Mouse (Mus musculus) mesoderm, embryonic 11.5 days (tissue): ENCODE data around the gene Aacs.

Experiments
- DNase-seq: peaks from one replicate; pipeline ENCODE4 v3.0.0-alpha.2; 2012; ENCODE audit warnings: low read depth, low spot score

Gene Aacs

DNA sequence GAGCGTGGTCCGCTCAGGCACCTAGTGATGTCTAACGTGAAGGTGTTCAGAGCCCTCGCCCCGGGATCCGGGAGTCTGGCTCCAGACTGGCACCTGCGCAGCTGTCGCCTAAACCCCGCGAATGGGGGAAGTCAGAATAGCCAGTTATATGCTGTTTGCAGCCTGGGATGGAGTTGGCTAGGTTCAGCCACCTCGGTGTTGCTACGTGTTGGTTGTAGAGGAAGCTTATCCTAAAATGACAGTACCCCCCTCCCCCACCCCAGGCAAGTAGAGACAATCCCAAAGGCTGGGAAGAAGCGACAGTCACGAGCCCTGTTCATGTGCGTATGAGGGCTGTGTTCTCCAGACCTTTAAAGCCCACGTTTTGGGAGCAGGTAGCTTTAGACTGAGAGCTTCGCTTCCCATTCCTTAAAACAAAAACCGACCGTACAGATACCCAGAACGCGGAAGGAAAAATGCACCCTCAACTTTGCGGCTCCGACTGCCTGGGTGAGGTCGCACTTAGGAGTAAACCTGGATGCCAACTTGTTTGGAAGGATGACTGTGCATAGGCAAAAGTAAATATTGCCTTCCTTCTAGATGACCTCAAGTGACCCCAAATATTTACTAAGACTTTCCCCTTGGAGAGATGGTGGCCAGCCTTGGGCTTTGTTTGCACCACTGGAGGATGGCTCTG is 57.7 kb downstream of the Aacs start:
- no peak for DNase-seq

DNA sequence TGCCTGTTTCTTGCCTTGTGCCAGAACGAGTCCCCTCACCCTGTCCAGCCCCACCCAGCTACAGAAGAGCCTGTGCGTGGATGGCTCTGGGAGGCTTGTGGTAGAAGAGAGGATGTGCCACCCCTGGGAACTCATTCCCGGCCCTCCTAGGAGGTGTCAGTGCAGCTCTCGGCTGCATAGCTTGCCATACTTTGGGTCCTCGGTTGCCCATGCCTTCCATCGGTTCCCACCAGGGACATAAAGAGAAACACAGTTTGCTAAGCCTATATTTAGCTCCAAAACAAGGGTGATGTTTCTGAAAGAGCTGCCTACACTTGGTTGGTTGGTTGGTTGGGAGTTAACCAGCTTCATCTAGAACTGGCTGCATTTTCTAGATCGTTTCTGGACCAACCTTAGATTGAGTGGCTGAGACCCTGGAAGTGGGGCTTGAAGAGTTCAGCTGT is 58.6 kb downstream of the Aacs start:
- DNase-seq, result no peak

DNA sequence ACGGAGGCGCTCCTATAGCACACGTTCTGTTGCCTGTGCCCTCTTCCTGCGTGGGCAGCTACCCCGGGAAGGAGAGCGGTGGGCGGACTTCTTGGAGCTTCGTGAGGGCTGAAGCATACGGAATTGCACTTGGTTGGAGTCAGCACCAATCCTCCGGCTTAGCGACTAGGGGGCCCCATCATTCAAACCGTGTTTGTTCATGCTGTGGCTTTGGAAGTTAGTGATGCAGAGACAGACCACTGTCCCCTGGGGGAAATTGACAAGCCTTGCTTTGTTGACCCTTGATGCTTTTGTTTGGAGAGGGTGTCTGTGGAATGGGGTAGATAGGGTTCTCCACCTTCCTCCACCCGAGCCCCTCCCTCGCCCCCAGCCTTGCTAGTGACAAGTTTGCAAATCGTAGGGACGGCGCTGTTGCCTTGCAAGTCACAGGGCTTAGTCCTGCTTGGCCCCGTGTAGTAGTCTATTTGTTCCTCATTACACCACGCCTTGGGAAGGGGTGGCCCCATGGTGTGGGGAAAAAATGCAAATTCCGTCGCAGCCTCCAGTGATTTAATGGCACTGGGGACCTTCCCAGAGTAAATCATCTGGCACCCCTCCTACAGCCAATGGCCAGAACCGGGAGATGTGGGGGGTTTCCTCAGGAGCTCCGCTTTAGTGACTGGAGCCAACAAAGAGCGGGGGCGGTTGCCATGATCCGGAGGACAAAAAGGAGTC is 59.2 kb downstream of the Aacs start:
- peak; percentile 66 for DNase-seq

DNA sequence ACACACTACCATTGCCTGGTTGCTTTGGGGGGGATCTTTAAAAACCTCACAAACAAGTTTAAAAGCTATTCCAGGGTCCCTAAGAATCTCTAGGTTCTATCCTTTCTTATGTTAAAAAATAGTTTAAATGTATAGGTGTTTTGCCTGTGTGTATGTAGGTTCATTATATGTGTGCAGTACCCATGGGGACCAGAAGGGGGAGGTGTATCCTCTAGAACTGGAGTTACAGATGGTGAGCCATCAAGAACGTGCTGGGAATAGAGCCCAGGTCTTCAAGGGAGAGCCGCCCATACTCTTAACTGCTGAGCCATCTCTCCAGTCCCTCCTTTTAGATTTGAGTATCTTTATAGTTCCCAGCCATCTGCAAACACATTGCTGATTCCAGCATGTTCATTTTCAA is 69.5 kb downstream of the Aacs start:
- DNase-seq, result no peak

DNA sequence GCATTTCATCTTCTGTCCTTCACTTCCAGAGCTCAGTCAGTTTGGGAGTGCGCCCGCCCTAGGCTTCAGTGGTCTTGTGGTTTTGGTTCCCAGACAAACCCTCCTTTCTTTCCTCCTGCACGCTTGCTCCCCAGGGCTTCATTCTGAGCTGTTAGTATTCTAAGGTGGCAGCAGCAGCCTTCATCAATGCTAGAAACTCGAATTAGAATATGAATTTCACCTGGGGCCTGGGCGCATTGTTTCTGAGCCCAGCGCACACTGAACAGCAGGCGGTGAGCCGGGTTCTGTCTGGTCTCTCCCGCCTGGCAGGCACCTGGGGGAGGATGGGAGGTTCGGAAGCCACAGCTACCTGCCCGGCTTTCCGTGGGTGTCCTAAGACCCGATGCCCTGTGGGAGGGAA is 70.7 kb downstream of the Aacs start:
- DNase-seq, result no peak

DNA sequence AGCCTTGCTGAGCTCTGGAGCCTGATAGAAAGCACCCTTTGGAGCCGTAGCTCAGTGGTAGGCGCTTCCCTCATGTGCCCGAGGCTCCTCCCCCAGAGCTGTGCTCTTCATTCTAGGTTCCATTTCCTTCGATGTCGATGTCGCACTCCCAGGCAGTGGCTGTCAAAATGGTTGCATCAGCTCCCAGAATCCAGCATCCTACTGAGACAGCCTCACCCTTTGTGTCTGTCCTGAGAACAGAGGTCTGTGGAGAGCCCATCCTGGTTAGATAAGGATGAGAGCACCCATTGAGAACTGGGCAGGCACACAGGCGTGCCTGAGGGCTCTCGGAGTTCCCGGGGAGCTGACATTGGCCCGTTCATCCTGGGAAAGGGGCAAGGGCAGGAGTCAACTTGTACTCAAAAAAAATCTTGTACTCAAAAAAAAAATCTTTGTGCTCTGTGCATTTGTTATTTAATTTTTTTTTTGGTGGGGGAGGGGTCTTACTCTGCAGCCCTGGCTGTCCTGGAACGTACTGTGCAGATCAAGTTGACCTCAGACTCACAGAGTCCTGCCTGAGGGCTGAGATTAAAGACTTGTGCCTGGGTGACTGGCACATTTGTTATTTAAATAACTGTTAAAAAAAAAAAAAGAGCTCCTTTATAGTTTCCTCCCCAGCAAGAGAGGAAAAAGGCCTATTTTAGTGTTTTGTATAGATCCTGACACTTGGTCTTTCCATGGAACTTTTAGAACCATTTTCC is 74.3 kb downstream of the Aacs start:
- DNase-seq, result no peak

DNA sequence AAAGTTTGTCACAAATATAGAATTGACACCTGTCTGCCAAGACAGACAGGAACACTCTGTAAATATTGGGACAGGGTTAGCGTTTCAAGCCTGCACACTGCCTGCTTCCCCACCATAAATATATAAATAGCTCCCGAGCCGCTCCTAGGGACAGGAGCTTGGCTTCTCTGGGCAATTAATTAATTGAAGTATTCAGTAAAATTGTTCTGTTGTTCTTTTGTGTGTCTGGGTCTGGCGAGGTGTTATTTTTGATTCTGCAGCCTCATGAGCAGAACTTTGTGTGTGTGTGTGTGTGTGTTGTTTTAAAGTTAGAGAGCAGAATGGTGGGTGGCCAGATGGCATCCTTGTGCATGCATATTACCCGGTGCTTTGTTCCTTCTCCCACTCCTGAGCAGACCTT is 80.1 kb downstream of the Aacs start:
- no peak for DNase-seq

DNA sequence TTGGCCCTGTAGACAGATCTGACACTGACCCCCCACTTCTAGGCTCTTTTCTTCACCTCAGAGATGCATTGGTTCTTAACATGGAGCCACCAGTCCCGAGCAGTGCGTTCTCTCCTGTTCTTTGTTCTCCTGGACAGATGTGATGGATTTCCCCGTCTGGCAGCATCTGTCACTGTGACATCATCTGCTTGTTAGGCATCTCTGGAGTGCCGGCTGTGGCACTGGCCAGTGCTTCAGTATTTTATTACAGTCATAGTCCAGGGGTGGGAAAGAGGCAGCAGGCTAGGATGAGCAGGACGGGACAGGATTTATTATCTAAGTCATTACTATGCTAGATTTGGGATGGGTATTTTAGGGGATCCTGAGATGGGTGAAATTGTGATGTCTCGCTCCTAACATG is 87.9 kb downstream of the Aacs start:
- peak; percentile 68 for DNase-seq

DNA sequence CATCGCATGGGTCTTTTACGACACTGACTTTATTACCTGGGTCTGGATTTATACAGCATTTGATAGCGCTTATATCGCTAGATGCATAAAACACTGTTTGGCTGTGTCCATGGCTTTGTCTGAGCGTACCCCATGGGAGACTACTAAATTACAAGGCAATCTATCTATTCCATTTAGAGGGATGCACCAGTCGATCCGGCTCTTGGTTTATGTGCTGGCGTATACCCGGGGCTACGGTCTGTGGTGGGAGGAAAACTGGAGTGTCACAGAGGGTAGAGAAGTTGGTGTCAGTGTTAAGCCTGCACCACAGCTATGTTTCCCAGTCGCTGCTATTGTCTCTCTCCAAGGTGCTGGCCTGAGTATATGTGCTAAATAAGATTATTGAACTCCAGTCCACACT is 90.1 kb downstream of the Aacs start:
- no peak for DNase-seq
